Mouse (Mus musculus) heart, embryonic 14.5 days (tissue): ENCODE measurements around the gene Fam129b. TPM values are rescaled to one million over a fixed set of nuclear protein-coding genes. Genes with fewer than 3 reads are reported as not detected.

ENCODE experiments used
- ATAC-seq: fragments of 200-750 bp; cut with Nextera tagmentation; 2 replicates; pipeline ENCODE4 v1.8.0; 2017; ENCODE audit warnings: low read depth, moderate TSS enrichment; ENCODE audit not compliant: insufficient number of reproducible peaks, insufficient read depth, low FRiP score
- H3K27ac ChIP-seq, 2 experiments: fragments of 200-500 bp in 1 of 2; fragments of 300-500 bp in 1 of 2; sonication (generic) in 1 of 2; replicated peaks in 1 of 2; 2 replicates each; pipeline ENCODE4 v1.5.1; 2012 to 2014; ENCODE audit warnings: low read depth in 2 of 2, low read length in 2 of 2, control low read depth in 1 of 2, mild to moderate bottlenecking in 1 of 2, mixed read lengths in 1 of 2; ENCODE audit not compliant: control insufficient read depth in 1 of 2, insufficient read depth in 1 of 2
- H3K27me3 ChIP-seq: fragments of 300-500 bp; sonication (generic); 2 replicates; pipeline ENCODE4 v1.6.1; 2014; ENCODE audit warnings: mild to moderate bottlenecking, low read length, control low read depth; ENCODE audit not compliant: control insufficient read depth, insufficient read depth
- H3K36me3 ChIP-seq: fragments of 300-500 bp; sonication (generic); 2 replicates; pipeline ENCODE4 v1.6.1; 2014; ENCODE audit warnings: mild to moderate bottlenecking, control low read depth, low read length, mixed read lengths; ENCODE audit not compliant: control insufficient read depth, insufficient read depth
- H3K4me1 ChIP-seq, 2 experiments: fragments of 200-500 bp in 1 of 2; fragments of 300-500 bp in 1 of 2; sonication (generic) in 1 of 2; 2 replicates each; pipeline ENCODE4 v1.6.1; 2012 to 2014; ENCODE audit warnings: low read length in 2 of 2, control low read depth in 1 of 2, mixed read lengths in 1 of 2; ENCODE audit not compliant: control insufficient read depth in 2 of 2, insufficient read depth in 2 of 2
- H3K4me2 ChIP-seq: fragments of 300-500 bp; sonication (generic); 2 replicates; pipeline ENCODE4 v1.6.1; 2014; ENCODE audit warnings: mild to moderate bottlenecking, low read length
- H3K4me3 ChIP-seq, 2 experiments: fragments of 200-500 bp in 1 of 2; fragments of 300-500 bp in 1 of 2; sonication (generic) in 1 of 2; 2 replicates each; pipeline ENCODE4 v1.5.1; 2012 to 2014; ENCODE audit warnings: low read length in 2 of 2, mild to moderate bottlenecking in 2 of 2, control low read depth in 1 of 2, low read depth in 1 of 2, moderate library complexity in 1 of 2; ENCODE audit not compliant: control insufficient read depth in 1 of 2, insufficient read depth in 1 of 2
- H3K9ac ChIP-seq: fragments of 300-500 bp; sonication (generic); 2 replicates; pipeline ENCODE4 v1.6.1; 2014; ENCODE audit warnings: mild to moderate bottlenecking, low read length
- H3K9me3 ChIP-seq: fragments of 300-500 bp; sonication (generic); 2 replicates; pipeline ENCODE4 v1.6.1; 2016; ENCODE audit warnings: low read length, control low read depth; ENCODE audit not compliant: control insufficient read depth
- WGBS: fragments of 180-500 bp; shearing (Covaris S2); extraction: QIAGEN DNeasy Blood & Tissue Kit; methylation state at CpG from one replicate; pipeline ENCODE4 v1.1.7; 2014; 5-methylcytosine and 5-hydroxymethylcytosine counted together
- polyA plus RNA-seq: library from polyadenylated mRNA; unstranded; fragments of >200 nt; fragmentation: Nextera tagmentation; extraction: Ambion mirVana; gene quantifications from 2 replicates; pipeline ENCODE4 v1.2.1, GENCODE M21; 2014

The Fam129b gene
- polyA plus RNA-seq, 1 experiment from 2014 or later, result 25.1 TPM

DNA sequence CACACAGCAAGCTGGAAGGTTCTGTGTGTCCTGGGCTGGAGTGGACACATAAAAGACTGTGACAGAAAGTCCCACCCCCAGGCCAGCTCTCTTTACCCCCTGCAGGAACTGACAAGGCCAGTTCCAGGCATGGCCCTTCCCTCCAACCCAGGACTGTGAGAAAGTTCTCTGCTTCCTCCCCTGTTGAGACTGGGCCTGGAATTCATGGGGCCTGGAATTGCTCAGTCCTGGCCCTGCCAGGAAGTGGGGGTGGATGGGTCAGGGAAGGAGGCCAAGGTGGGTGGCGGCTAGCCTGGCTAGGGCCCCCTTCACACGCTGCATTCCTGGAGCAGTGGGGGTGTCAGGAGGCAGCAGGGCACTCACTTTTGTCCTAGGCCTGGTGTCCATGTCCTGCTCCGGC lies 39.0 kb downstream of the Fam129b start:
- peak; percentile 89 for ATAC-seq

GRCm38 (mm10) chr2:32917526-32917925 lies 41.6 kb downstream of the Fam129b start:
- no peak overlapping the region; a peak in 1 of 4 replicates for H3K27ac ChIP-seq
- no peaks in the 10 kb centered on the region for H3K9me3 ChIP-seq
- H3K4me3 ChIP-seq, result no peak overlapping the region
- no peak overlapping the region; the same call in 1 of the 2 replicates for H3K9ac ChIP-seq
- no peaks in the 10 kb centered on the region for H3K27me3 ChIP-seq
- no peak overlapping the region for H3K4me2 ChIP-seq
- no peak for ATAC-seq
- peaks cover 18 to 24% of the 10 kb centered on the region in 2 experiments for H3K4me1 ChIP-seq
- H3K36me3 ChIP-seq, result peaks cover 76% of the 10 kb centered on the region
- 62% methylated on average over 11 of the region's 11 CpGs for WGBS

More for the DNA sequence above, 39.0 kb downstream of the Fam129b start:
- no peaks in the 10 kb centered on the region for H3K27me3 ChIP-seq
- no peaks in the 10 kb centered on the region for H3K9me3 ChIP-seq
- H3K9ac ChIP-seq, result peak overlapping the region; percentile 64
- H3K4me2 ChIP-seq, result peak overlapping the region; percentile 21
- peaks cover 18 to 24% of the 10 kb centered on the region in 2 experiments for H3K4me1 ChIP-seq
- no peak overlapping the region for H3K4me3 ChIP-seq
- WGBS, result 4% methylated on average over 3 of the region's 3 CpGs
- H3K36me3 ChIP-seq, result peaks cover 74% of the 10 kb centered on the region
- H3K27ac ChIP-seq, result peak overlapping the region; percentile 93 to 97

DNA sequence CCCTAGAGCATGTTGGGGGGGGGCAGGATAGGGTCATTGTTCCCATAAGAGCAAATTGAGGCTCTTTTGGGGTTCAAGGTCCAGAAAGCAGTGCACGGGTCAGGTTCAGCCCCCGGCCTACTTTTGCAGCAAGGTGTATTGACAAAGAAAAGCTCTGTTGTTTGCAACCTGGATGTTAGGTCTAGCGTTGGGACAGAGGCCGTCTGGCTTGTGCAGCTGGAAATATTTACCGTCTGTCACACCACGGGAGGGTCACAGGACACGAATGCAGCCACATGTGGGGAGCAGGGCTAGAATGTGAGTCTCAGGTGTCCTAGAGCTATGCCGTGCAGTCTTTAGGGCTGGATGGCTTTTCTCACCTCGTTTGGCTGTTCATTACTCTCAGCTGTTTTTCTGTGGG lies 42.5 kb downstream of the Fam129b start:
- ATAC-seq, result no peak

DNA sequence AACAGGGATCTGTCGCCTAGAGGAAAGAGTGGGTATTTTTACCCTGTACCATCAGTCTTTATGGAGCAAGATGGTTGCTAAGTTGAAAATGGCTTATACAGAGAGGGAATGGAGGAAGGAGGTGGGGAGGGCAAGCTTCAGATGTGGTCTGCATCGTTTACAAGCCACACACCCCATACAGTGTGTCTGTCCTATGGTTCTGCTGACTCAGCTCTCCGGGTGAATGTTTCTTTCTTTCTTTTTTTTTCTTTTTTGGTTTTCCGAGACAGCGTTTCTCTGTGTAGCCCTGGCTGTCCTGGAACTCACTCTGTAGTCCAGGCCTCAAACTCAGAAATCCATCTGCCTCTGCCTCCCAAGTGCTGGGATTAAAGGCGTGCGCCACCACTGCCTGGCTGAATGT lies 45.3 kb downstream of the Fam129b start:
- Histone ChIP-seq H3K4me1 (peaks cover 0 to 5% of the 10 kb centered on the region in 2 experiments; a peak in 2 of 4 replicates), H3K4me2 (no peak overlapping the region), H3K4me3 (no peak overlapping the region), H3K27me3 (no peaks in the 10 kb centered on the region), H3K9ac (no peak overlapping the region), H3K9me3 (no peaks in the 10 kb centered on the region), H3K27ac (no peak overlapping the region), H3K36me3 (peaks cover 96% of the 10 kb centered on the region)
- WGBS, result 72% methylated on average over 7 of the region's 7 CpGs
- no peak for ATAC-seq

More for the DNA sequence above, 42.5 kb downstream of the Fam129b start:
- peaks cover 79% of the 10 kb centered on the region for H3K36me3 ChIP-seq
- 81% methylated on average over 9 of the region's 9 CpGs for WGBS
- peaks cover 18 to 24% of the 10 kb centered on the region in 2 experiments for H3K4me1 ChIP-seq
- no peak overlapping the region for H3K4me2 ChIP-seq
- H3K27ac ChIP-seq, result no peak overlapping the region
- no peak overlapping the region for H3K9ac ChIP-seq
- no peak overlapping the region for H3K4me3 ChIP-seq
- H3K27me3 ChIP-seq, result no peaks in the 10 kb centered on the region
- no peaks in the 10 kb centered on the region for H3K9me3 ChIP-seq

DNA sequence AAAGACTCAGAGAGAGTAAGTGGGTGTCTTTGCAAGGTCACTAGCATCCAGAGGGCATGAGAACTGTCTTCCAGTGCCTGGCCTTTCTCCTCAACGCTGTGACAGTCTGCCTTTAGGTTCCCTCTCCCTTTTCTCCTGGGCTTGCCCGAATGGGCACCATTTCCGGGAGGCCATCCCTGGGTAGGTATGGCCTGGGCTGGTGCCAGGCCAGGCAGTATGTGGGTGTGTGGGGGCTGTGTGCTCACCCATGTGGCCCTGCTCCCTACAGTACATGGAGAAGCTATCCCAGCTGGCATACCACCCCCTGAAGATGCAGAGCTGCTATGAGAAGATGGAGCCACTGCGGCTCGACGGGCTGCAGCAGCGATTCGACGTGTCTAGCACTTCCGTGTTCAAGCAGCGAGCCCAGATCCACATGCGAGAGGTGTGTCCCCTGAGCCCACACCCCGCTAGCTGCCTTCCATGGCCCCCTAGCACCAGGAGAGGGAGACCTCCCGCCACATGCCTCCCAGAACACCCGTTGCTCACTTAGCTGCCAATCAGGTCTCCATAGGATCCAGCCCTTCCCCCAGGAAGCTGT lies 46.0 kb downstream of the Fam129b start:
- no peaks in the 10 kb centered on the region for H3K27me3 ChIP-seq
- no peak overlapping the region for H3K4me3 ChIP-seq
- no peaks in the 10 kb centered on the region for H3K9me3 ChIP-seq
- 90% methylated on average over 15 of the region's 15 CpGs for WGBS
- no peak overlapping the region for H3K9ac ChIP-seq
- H3K27ac ChIP-seq, result no peak overlapping the region
- H3K36me3 ChIP-seq, result peaks cover 94% of the 10 kb centered on the region
- H3K4me2 ChIP-seq, result no peak overlapping the region
- no peak for ATAC-seq
- H3K4me1 ChIP-seq, result peaks cover 0 to 5% of the 10 kb centered on the region in 2 experiments; a peak in 2 of 4 replicates

DNA sequence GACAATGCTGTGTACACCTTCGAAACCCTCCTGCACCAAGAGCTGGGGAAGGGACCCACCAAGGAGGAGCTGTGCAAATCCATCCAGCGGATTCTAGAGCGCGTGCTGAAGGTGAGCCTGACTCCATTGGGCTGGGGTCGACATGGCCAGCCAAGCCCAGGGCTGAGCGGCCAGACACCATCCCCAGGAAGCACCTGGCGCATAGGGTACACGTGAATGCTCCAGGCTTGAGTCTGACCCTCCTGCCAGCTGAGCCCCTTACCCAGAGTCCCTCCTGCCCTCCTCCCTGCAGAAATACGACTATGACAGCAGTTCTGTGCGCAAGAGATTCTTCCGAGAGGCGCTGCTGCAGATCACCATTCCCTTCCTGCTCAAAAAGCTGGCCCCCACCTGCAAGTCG lies 46.6 kb downstream of the Fam129b start:
- WGBS, result 88% methylated on average over 13 of the region's 13 CpGs
- peaks cover 93% of the 10 kb centered on the region for H3K36me3 ChIP-seq

GRCm38 (mm10) chr2:32923551-32924250 lies 47.8 kb downstream of the Fam129b start:
- H3K4me2 ChIP-seq, result no peak overlapping the region
- 0 out of 2 replicates have a peak, but pooled peaks have one; percentile 4 for ATAC-seq
- WGBS, result 89% methylated on average over 24 of the region's 24 CpGs
- H3K9me3 ChIP-seq, result no peaks in the 10 kb centered on the region
- no peak overlapping the region for H3K9ac ChIP-seq
- H3K27me3 ChIP-seq, result no peaks in the 10 kb centered on the region
- no peak overlapping the region for H3K27ac ChIP-seq
- no peak overlapping the region for H3K4me3 ChIP-seq
- H3K36me3 ChIP-seq, result peaks cover 82% of the 10 kb centered on the region
- H3K4me1 ChIP-seq, result no peaks in the 10 kb centered on the region

More for the DNA sequence above, 46.6 kb downstream of the Fam129b start:
- Histone ChIP-seq H3K27ac (no peak overlapping the region), H3K4me2 (no peak overlapping the region), H3K4me3 (no peak overlapping the region), H3K9ac (no peak overlapping the region), H3K4me1 (no peaks in the 10 kb centered on the region; a peak in 1 of 4 replicates), H3K27me3 (no peaks in the 10 kb centered on the region), H3K9me3 (no peaks in the 10 kb centered on the region)
- ATAC-seq, result no peak
